Mouse (Mus musculus) c-Kit-positive CD71-positive TER-119-negative erythroid progenitor cells, embryonic 14.5 days (primary cell): Measurements from ENCODE around the gene Sema5a.

Source experiments
- DNase-seq: peaks from one replicate; pipeline ENCODE4 v3.0.0-alpha.2; 2013; ENCODE audit warnings: low read depth

Sema5a gene

GRCm38 (mm10) chr15:32647061-32647687, 402.6 kb downstream of the Sema5a start:
- DNase-seq: no peak

- no peak for DNase-seq
Observed at GRCm38 (mm10) chr15:32654046-32654445, 409.4 kb downstream of the Sema5a start.

- DNase-seq: no peak
Observed at GRCm38 (mm10) chr15:32656017-32656416, 411.4 kb downstream of the Sema5a start.

GRCm38 (mm10) chr15:32676446-32676845, 431.8 kb downstream of the Sema5a start:
- DNase-seq: no peak

GRCm38 (mm10) chr15:32685152-32685551, 440.5 kb downstream of the Sema5a start:
- DNase-seq: no peak

- no peak for DNase-seq
Observed at GRCm38 (mm10) chr15:32691021-32691420, 446.4 kb downstream of the Sema5a start.

- no peak for DNase-seq
Observed at GRCm38 (mm10) chr15:32693006-32693405, 448.4 kb downstream of the Sema5a start.

- no peak for DNase-seq
Observed at GRCm38 (mm10) chr15:32717298-32717985, 472.8 kb downstream of the Sema5a start.

- no peak for DNase-seq
Observed at GRCm38 (mm10) chr15:32718293-32718963, 473.8 kb downstream of the Sema5a start.

- DNase-seq: no peak
Observed at GRCm38 (mm10) chr15:32718964-32719311, 474.3 kb downstream of the Sema5a start.

GRCm38 (mm10) chr15:32730839-32731238, 486.2 kb downstream of the Sema5a start:
- no peak for DNase-seq
